Mouse (Mus musculus): ENCODE measurements around the gene Zmynd10.
A peak's percentile ranks its signal among the peaks of the same experiment; 100 is the strongest.

Zmynd10 gene

DNA sequence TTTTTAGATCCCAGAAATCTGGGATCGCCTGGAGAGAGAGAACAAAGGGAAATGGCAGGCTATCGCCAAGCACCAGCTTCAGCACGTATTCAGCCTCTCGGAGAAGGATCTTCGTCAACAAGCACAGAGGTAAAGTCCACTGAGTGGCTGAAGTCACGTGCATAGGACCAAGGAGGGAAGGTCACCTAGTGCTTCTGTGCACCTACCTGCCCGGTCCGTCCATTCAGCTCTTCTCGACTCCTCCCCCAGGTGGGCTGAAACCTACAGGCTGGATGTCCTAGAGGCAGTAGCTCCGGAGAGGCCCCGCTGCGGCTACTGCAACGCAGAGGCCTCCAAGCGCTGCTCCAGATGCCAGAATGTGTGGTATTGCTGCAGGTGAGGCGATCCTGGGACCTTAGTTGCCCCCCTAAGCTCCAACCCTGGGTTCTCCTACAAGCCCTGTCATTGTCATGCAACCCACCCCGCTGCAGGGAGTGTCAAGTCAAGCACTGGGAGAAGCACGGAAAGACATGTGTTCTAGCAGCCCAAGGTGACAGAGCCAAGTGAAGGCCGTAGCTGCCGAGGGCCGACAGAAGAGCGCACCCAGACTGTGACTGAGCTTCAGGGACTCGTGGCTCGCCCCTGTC, 3.5 kb downstream of the Zmynd10 start:
- no peak; the same call in 1 of the 2 replicates for TF ChIP-seq POU5F1 (IDR thresholded peaks at IDR 0.05; ENCODE audit: borderline replicate concordance, low read length)
- TF ChIP-seq CTCF (conservative IDR thresholded peaks at IDR 0.05; ENCODE audit: low read length), result no peak
- no peak for TF ChIP-seq NANOG (IDR thresholded peaks at IDR 0.05; ENCODE audit: borderline replicate concordance, low read length)

DNA sequence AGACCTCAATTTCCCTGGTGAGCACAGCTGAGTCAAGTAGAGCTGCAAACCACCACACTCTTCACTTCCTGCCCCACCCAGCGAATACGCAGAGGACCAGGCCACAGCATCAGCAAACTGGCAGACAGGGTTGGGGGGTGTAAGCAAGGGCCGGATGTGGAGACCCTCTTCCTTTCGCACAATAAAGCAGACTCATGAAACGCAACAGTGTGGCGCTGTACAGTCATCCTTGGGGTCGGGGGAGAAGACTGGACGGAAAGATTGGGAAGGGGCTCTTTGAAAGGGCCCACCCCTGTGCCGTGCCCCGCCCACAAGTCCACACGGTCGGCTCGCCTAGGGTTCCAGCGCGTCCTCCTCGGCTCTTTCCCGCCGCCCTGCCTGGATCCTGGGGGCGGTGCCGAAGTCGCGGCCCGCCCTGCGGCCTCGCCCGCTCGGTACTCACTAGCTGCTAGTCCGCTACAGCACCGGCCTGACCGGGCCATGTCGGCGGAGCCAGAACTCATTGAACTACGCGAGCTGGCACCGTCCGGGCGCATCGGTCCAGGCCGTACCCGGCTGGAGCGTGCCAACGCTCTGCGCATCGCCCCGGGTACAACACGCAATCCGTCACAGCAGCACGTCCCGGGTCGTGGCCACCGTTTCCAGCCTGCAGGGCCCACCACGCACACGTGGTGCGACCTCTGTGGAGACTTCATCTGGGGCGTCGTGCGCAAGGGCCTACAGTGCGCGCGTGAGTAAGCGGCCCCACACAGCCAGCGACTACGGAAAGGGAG, 4.2 kb downstream of the Zmynd10 start, which contains the start of gene Rassf1:
Rassf1 (plus strand) TSS at position 439 of the 773 bp plus-strand sequence.
- TF ChIP-seq NANOG (IDR thresholded peaks at IDR 0.05; ENCODE audit: borderline replicate concordance, low read length) (no peak), POU5F1 (IDR thresholded peaks at IDR 0.05; ENCODE audit: borderline replicate concordance, low read length) (no peak), CTCF (conservative IDR thresholded peaks at IDR 0.05; ENCODE audit: low read length) (no peak)
- H3K4me1 ChIP-seq (replicated peaks; ENCODE audit: low read depth, low read length), result peaks cover 82% of the 10 kb centered on the region
- H3K27me3 ChIP-seq (ENCODE audit: insufficient read depth, low read length), result peaks cover 64% of the 10 kb centered on the region
- peak within 1 kb of the TSS; percentile 75 for H3K4me3 ChIP-seq (replicated peaks; ENCODE audit: low read length)
- peaks cover under 1% of the 10 kb centered on the region; the same call in 1 of the 2 replicates for H3K36me3 ChIP-seq (ENCODE audit: insufficient read depth, low read length)
- H3K9me3 ChIP-seq (ENCODE audit: low read length), result no peaks in the 10 kb centered on the region

More for the DNA sequence above, 3.5 kb downstream of the Zmynd10 start:
- H3K4me1 ChIP-seq (replicated peaks; ENCODE audit: low read depth, low read length), result peaks cover 78% of the 10 kb centered on the region
- H3K4me3 ChIP-seq (replicated peaks; ENCODE audit: low read length), result peak overlapping the region; percentile 75
- no peaks in the 10 kb centered on the region for H3K9me3 ChIP-seq (ENCODE audit: low read length)
- no peaks in the 10 kb centered on the region for H3K36me3 ChIP-seq (ENCODE audit: insufficient read depth, low read length)
- H3K27me3 ChIP-seq (ENCODE audit: insufficient read depth, low read length), result peaks cover 64% of the 10 kb centered on the region

DNA sequence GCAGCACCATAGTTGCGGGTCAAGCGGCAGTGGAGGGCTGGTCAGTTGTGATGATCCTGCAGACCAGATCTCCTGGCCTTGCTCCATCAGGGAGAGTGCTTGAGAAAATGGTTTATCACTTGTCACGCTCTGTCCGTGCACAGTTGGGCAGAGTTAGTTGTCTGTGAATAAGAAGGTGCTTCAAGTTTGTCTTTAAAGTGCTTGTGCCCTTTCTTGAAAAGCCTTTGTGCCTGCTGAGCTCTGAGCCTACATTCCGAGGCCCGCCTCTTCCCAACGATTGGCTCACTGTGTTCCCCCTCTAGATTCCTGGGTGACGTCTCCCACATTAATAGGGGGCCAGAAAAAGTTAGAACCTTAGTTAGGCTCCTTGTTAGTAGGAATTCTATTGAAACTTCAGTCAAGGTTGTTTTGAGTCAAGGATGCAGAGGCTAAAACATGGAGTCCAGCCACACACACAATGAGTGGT, 4.8 kb downstream of the Zmynd10 start:
- peak overlapping the region; percentile 75 for H3K4me3 ChIP-seq (replicated peaks; ENCODE audit: low read length)
- peaks cover 81% of the 10 kb centered on the region for H3K4me1 ChIP-seq (replicated peaks; ENCODE audit: low read depth, low read length)
- H3K27me3 ChIP-seq (ENCODE audit: insufficient read depth, low read length), result peaks cover 64% of the 10 kb centered on the region
- H3K36me3 ChIP-seq (ENCODE audit: insufficient read depth, low read length), result peaks cover 6% of the 10 kb centered on the region
- no peaks in the 10 kb centered on the region for H3K9me3 ChIP-seq (ENCODE audit: low read length)
- TF ChIP-seq NANOG (IDR thresholded peaks at IDR 0.05; ENCODE audit: borderline replicate concordance, low read length) (no peak), CTCF (conservative IDR thresholded peaks at IDR 0.05; ENCODE audit: low read length) (no peak), POU5F1 (IDR thresholded peaks at IDR 0.05; ENCODE audit: borderline replicate concordance, low read length) (no peak)

DNA sequence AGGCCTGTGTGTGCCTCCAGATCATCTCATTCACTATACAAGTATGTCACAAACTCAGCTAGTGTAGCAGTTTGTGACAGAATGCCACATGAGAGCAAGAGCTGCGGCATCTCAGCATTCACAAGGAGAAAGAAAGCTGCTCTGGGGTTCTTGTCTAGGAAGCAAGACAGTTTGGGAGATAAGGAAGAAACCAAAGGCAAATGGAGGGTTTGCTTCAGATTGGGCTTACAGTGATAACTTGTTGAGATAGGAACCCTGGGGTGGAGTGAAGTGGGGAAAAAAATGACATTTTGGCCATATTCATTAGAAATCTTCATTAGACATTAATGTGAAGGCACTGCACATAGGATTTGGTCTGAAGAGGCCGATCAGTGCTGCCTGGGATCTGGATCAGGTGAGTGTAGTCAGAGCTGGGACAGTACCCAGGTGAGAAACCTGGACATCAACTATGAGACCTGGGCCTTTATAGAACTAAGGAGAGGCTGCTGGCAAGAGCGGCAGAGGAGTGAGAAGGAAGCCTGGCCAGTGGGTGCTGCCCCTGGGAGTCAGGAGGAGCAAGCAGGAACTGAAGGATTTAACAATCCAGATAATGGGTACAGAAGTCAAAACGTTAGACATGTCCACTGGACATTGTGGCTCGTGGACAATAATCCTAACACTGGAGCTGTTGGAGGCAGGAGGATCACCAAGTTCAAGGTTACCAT, 5.7 kb downstream of the Zmynd10 start:
- Histone ChIP-seq H3K36me3 (ENCODE audit: insufficient read depth, low read length) (peaks cover 15% of the 10 kb centered on the region), H3K4me3 (replicated peaks; ENCODE audit: low read length) (peak overlapping the region; percentile 87), H3K9me3 (ENCODE audit: low read length) (no peaks in the 10 kb centered on the region), H3K4me1 (replicated peaks; ENCODE audit: low read depth, low read length) (peaks cover 77% of the 10 kb centered on the region), H3K27me3 (ENCODE audit: insufficient read depth, low read length) (peaks cover 58% of the 10 kb centered on the region)
- no peak for TF ChIP-seq NANOG (IDR thresholded peaks at IDR 0.05; ENCODE audit: borderline replicate concordance, low read length)
- TF ChIP-seq CTCF (conservative IDR thresholded peaks at IDR 0.05; ENCODE audit: low read length), result no peak
- no peak for TF ChIP-seq POU5F1 (IDR thresholded peaks at IDR 0.05; ENCODE audit: borderline replicate concordance, low read length)

DNA sequence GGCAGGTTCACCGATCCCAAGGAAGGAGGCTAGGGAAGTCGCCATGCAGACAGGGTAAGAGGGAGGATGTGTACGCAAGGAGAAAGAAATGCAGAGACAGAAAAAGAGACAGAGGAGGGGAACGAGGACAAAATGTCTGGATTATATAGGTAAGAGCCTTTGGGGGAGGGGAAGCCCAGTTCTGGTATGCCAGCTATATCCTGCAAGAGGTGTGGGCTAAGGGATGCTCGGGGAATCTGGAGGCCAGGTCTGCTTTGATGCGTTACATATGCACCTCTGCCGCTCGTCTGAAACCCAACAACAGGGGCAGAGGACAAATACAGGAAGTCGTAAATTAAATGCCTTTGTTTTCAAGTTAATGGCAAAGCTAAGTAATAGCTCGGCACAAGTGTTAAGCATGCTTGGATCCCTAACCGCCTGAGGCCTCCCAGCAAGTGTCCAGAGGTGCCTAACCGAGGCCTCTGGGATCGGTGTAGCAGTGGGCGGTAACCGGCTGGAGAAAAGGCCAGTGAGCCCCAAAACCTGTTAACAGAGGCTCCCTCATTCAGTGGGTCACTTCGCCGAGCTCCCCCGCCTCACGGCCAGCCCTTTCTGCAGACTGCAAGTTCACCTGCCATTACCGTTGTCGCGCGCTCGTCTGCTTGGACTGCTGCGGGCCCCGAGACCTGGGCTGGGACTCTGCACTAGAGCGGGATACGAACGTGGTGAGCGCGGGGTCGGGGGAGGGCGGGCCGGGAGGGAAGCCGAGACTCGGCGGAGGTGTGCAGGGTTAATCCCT, 6.6 kb downstream of the Zmynd10 start:
- H3K4me1 ChIP-seq (replicated peaks; ENCODE audit: low read depth, low read length), result peaks cover 75% of the 10 kb centered on the region
- H3K4me3 ChIP-seq (replicated peaks; ENCODE audit: low read length), result peak overlapping the region; percentile 87
- peaks cover 49% of the 10 kb centered on the region for H3K27me3 ChIP-seq (ENCODE audit: insufficient read depth, low read length)
- TF ChIP-seq NANOG (IDR thresholded peaks at IDR 0.05; ENCODE audit: borderline replicate concordance, low read length) (no peak), POU5F1 (IDR thresholded peaks at IDR 0.05; ENCODE audit: borderline replicate concordance, low read length) (no peak), CTCF (conservative IDR thresholded peaks at IDR 0.05; ENCODE audit: low read length) (no peak)
- H3K36me3 ChIP-seq (ENCODE audit: insufficient read depth, low read length), result peaks cover 24% of the 10 kb centered on the region
- no peaks in the 10 kb centered on the region for H3K9me3 ChIP-seq (ENCODE audit: low read length)

DNA sequence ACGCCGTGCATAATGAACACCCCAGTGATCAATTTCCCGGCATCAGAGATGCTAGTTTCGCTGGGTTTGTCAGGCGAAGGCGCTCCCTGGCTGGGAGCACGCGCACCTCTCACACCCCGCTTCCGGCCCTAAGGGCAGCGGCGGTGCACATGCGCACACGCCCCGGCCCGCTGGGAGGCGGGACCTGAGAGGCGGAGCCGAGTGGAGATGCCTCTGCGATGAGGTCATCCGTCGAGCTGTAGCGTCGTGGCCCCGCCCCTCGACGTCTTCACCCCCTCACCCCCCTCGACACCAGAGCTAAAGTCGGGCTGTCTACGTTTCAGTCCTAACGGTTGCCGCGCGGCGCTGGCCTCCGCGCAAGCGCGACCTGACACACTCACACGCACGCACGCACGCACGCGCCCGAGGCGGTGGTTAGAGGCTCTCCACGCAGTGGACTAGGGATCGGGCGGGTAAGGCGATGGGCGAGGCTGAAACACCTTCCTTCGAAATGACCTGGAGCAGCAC, 7.3 kb downstream of the Zmynd10 start:
- Histone ChIP-seq H3K36me3 (ENCODE audit: insufficient read depth, low read length) (peaks cover 31% of the 10 kb centered on the region), H3K9me3 (ENCODE audit: low read length) (no peaks in the 10 kb centered on the region), H3K27me3 (ENCODE audit: insufficient read depth, low read length) (peaks cover 43% of the 10 kb centered on the region), H3K4me3 (replicated peaks; ENCODE audit: low read length) (peak overlapping the region; percentile 87), H3K4me1 (replicated peaks; ENCODE audit: low read depth, low read length) (peaks cover 69% of the 10 kb centered on the region)
- no peak for TF ChIP-seq POU5F1 (IDR thresholded peaks at IDR 0.05; ENCODE audit: borderline replicate concordance, low read length)
- TF ChIP-seq CTCF (conservative IDR thresholded peaks at IDR 0.05; ENCODE audit: low read length), result no peak
- no peak for TF ChIP-seq NANOG (IDR thresholded peaks at IDR 0.05; ENCODE audit: borderline replicate concordance, low read length)

DNA sequence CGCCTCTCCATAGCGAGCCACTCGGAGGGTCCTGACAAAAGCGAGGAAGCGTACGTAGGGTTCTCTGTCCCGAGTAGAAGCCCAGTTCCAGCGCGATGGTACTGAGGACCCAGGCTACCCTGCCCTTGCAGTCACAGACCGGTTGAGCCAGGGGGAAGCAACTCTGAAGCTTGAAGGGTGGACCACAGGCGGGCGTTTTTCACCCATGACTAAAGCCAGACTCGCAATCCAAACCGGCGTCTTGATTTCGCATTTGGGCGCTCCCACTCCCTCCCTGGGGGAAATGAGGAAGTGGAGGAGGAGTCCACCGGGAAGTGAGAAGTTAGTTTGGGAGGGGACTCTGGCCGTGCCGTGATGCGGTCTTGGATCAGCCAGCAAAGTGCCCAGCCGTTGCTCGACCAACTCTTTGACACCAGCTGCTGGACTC, 7.9 kb downstream of the Zmynd10 start:
- no peaks in the 10 kb centered on the region for H3K9me3 ChIP-seq (ENCODE audit: low read length)
- peaks cover 36% of the 10 kb centered on the region for H3K27me3 ChIP-seq (ENCODE audit: insufficient read depth, low read length)
- no peak for TF ChIP-seq NANOG (IDR thresholded peaks at IDR 0.05; ENCODE audit: borderline replicate concordance, low read length)
- no peak for TF ChIP-seq CTCF (conservative IDR thresholded peaks at IDR 0.05; ENCODE audit: low read length)
- TF ChIP-seq POU5F1 (IDR thresholded peaks at IDR 0.05; ENCODE audit: borderline replicate concordance, low read length), result no peak
- H3K36me3 ChIP-seq (ENCODE audit: insufficient read depth, low read length), result peaks cover 37% of the 10 kb centered on the region
- H3K4me1 ChIP-seq (replicated peaks; ENCODE audit: low read depth, low read length), result peaks cover 62% of the 10 kb centered on the region
- H3K4me3 ChIP-seq (replicated peaks; ENCODE audit: low read length), result peak overlapping the region; percentile 87

Data from E14TG2a.4 (cell line).